1 mouse cellular context compared by ENCODE assay signal in the genomic region with DNA sequence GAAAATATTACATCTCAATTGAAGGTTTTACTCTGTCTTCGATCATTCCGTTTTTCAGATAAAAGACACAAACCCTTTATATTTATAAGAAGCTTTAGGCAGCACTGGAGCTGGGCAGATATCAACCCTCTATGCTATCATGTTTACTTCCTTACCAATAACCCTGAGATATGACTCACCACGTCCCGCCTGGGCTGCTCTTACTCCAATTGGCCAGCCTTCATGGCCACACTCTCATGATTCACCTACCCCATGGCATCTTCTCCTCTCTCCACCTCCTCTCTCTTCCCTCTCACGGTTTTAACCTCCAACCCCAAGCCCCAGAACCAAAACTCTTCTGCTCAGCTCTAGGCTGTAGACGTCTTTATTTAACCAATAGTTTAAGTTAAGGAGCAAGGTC.
TF ChIP-seq lines count a peak whose summit lies in the region.

No protein-coding gene starts in this region.

TF ChIP-seq in MEL, 35 proteins besides CTCF, POLR2A, EP300 and RAD21 (continued from another document):
- TF ChIP-seq ZNF384 (IDR thresholded peaks at IDR 0.05; ENCODE audit: low read depth, low read length): no peak
- TF ChIP-seq JUND (IDR thresholded peaks at IDR 0.05; ENCODE audit: low read depth, low read length): peak; percentile 14; the same call in 1 of the 2 replicates
- no peak for TF ChIP-seq TBP (IDR thresholded peaks at IDR 0.05; ENCODE audit: low read depth, low read length)
- no peak for TF ChIP-seq E2F4 (IDR thresholded peaks at IDR 0.05; ENCODE audit: borderline replicate concordance, low read depth, low read length)
- TF ChIP-seq SIN3A (IDR thresholded peaks at IDR 0.05; ENCODE audit: low read length): no peak; the same call in 1 of the 2 replicates
